Mouse (Mus musculus) heart, embryonic 13.5 days (tissue): Measurements from ENCODE around the gene 9130019O22Rik. TPM values are rescaled to one million over a fixed set of nuclear protein-coding genes. Genes with fewer than 3 reads are reported as not detected.
A peak's percentile ranks its signal among the peaks of the same experiment; 100 is the strongest.
"Not testable (repeated sequence)": the region's sequence is repeated elsewhere in the genome, so short reads cannot be mapped to it uniquely, and the experiment has no call there.

ENCODE experiments used
- ATAC-seq: fragments of 200-750 bp; cut with Nextera tagmentation; 2 replicates; pipeline ENCODE4 v1.8.0; 2017; ENCODE audit warnings: moderate TSS enrichment; ENCODE audit not compliant: insufficient number of reproducible peaks, low FRiP score, low TSS enrichment; ENCODE audit errors: extremely low read depth
- H3K27ac ChIP-seq: fragments of 300-500 bp; sonication (generic); replicated peaks from 2 replicates; pipeline ENCODE4 v1.5.1; 2015; ENCODE audit warnings: moderate library complexity, mild to moderate bottlenecking, inconsistent platforms
- H3K27me3 ChIP-seq: fragments of 300-500 bp; sonication (generic); replicated peaks from 2 replicates; pipeline ENCODE4 v1.6.1; 2015; ENCODE audit warnings: mild to moderate bottlenecking, inconsistent platforms
- H3K36me3 ChIP-seq: fragments of 300-500 bp; sonication (generic); 2 replicates; pipeline ENCODE4 v1.6.1; 2015; ENCODE audit warnings: mild to moderate bottlenecking, inconsistent platforms
- H3K4me1 ChIP-seq: fragments of 300-500 bp; sonication (generic); 2 replicates; pipeline ENCODE4 v1.6.1; 2015; ENCODE audit warnings: inconsistent platforms
- H3K4me2 ChIP-seq: fragments of 300-500 bp; sonication (generic); 2 replicates; pipeline ENCODE4 v1.6.1; 2015; ENCODE audit warnings: inconsistent platforms, mild to moderate bottlenecking, moderate library complexity
- H3K4me3 ChIP-seq: fragments of 300-500 bp; sonication (generic); 2 replicates; pipeline ENCODE4 v1.5.1; 2015; ENCODE audit warnings: moderate library complexity, mild to moderate bottlenecking, inconsistent platforms
- H3K9ac ChIP-seq: fragments of 300-500 bp; sonication (generic); 2 replicates; pipeline ENCODE4 v1.6.1; 2015; ENCODE audit warnings: inconsistent platforms, mild to moderate bottlenecking, moderate library complexity
- H3K9me3 ChIP-seq: fragments of 300-500 bp; sonication (generic); 2 replicates; pipeline ENCODE4 v1.6.1; 2016; ENCODE audit warnings: inconsistent platforms
- WGBS: fragments of 180-500 bp; shearing (Covaris S2); methylation state at CpG from one replicate; pipeline ENCODE4 v1.1.7; 2015; ENCODE audit warnings: mixed read lengths; 5-methylcytosine and 5-hydroxymethylcytosine counted together
- polyA plus RNA-seq: library from polyadenylated mRNA; unstranded; fragments of >200 nt; fragmentation: Nextera tagmentation; extraction: Ambion mirVana; gene quantifications from 2 replicates; pipeline ENCODE4 v1.2.1, GENCODE M21; 2015

The 9130019O22Rik gene
- polyA plus RNA-seq, 1 experiment from 2014 or later = 3.6 TPM

GRCm38 (mm10) chr7:127402980-127403379, 16.0 kb upstream of the 9130019O22Rik start:
- Histone ChIP-seq H3K27ac (no peak overlapping the region), H3K4me1 (0 out of 2 replicates have a peak, but pooled peaks cover 6% of the 10 kb centered on the region), H3K9ac (no peak overlapping the region), H3K27me3 (0 out of 2 replicates have a peak, but pooled peaks cover 3% of the 10 kb centered on the region), H3K4me3 (no peak overlapping the region), H3K4me2 (no peak overlapping the region), H3K36me3 (peaks cover 9% of the 10 kb centered on the region), H3K9me3 (no peaks in the 10 kb centered on the region)
- ATAC-seq = no peak
- WGBS = 35% methylated on average over 2 of the region's 2 CpGs

- Histone ChIP-seq H3K9ac (no peak overlapping the region), H3K27me3 (peaks cover 11% of the 10 kb centered on the region), H3K27ac (no peak overlapping the region), H3K4me3 (no peak overlapping the region), H3K9me3 (no peaks in the 10 kb centered on the region), H3K4me1 (no peaks in the 10 kb centered on the region), H3K36me3 (peaks cover 9% of the 10 kb centered on the region), H3K4me2 (no peak overlapping the region)
- WGBS = 66% methylated on average over 3 of the region's 3 CpGs
- ATAC-seq = no peak
Measured at GRCm38 (mm10) chr7:127400355-127400754, 13.4 kb upstream of the 9130019O22Rik start.

- Histone ChIP-seq H3K9ac (peak overlapping the region; percentile 79), H3K4me1 (peaks cover 19% of the 10 kb centered on the region), H3K36me3 (peaks cover 14% of the 10 kb centered on the region), H3K4me3 (peak overlapping the region; percentile 77), H3K27me3 (peaks cover 8% of the 10 kb centered on the region), H3K4me2 (peak overlapping the region; percentile 85), H3K9me3 (no peaks in the 10 kb centered on the region), H3K27ac (peak overlapping the region; percentile 92)
- 14% methylated on average over 7 of the region's 7 CpGs for WGBS
- ATAC-seq = no peak
Measured at GRCm38 (mm10) chr7:127393944-127394333, 7.0 kb upstream of the 9130019O22Rik start.

- H3K4me2 ChIP-seq = peak within 1 kb of the TSS; percentile 85
Measured at GRCm38 (mm10) chr7:127393157-127393943, 6.4 kb upstream of the 9130019O22Rik start, which contains the start of gene E430018J23Rik. E430018J23Rik (minus strand) TSS chr7:127393629.

GRCm38 (mm10) chr7:127392251-127392824, 5.4 kb upstream of the 9130019O22Rik start:
- Histone ChIP-seq H3K4me2 (peak overlapping the region; percentile 85), H3K27ac (no peak overlapping the region), H3K9ac (peak overlapping the region; percentile 93)

More at GRCm38 (mm10) chr7:127393157-127393943, 6.4 kb upstream of the 9130019O22Rik start, which contains the start of gene E430018J23Rik:
- Histone ChIP-seq H3K9me3 (no peaks in the 10 kb centered on the region), H3K27ac (peak within 1 kb of the TSS; percentile 92), H3K9ac (peak within 1 kb of the TSS; percentile 93), H3K4me3 (peak within 1 kb of the TSS; percentile 77), H3K27me3 (peaks cover 8% of the 10 kb centered on the region), H3K36me3 (peaks cover 14% of the 10 kb centered on the region), H3K4me1 (peaks cover 19% of the 10 kb centered on the region)
- WGBS = under 1% methylated on average over 45 of the region's 45 CpGs
- peak; percentile 86 for ATAC-seq

GRCm38 (mm10) chr7:127391538-127391937, 4.6 kb upstream of the 9130019O22Rik start:
- ATAC-seq = no peak
- H3K36me3 ChIP-seq = peaks cover 14% of the 10 kb centered on the region
- H3K9ac ChIP-seq = no peak overlapping the region
- no peak overlapping the region for H3K27ac ChIP-seq
- no peaks in the 10 kb centered on the region for H3K27me3 ChIP-seq
- 95% methylated on average over 16 of the region's 16 CpGs for WGBS
- peaks cover 19% of the 10 kb centered on the region for H3K4me1 ChIP-seq
- no peak overlapping the region for H3K4me3 ChIP-seq
- no peak overlapping the region for H3K4me2 ChIP-seq
- H3K9me3 ChIP-seq = no peaks in the 10 kb centered on the region

More at GRCm38 (mm10) chr7:127392251-127392824, 5.4 kb upstream of the 9130019O22Rik start:
- H3K27me3 ChIP-seq = peaks cover 5% of the 10 kb centered on the region
- WGBS = 83% methylated on average over 8 of the region's 8 CpGs
- no peaks in the 10 kb centered on the region for H3K9me3 ChIP-seq
- no peak for ATAC-seq
- peaks cover 19% of the 10 kb centered on the region for H3K4me1 ChIP-seq
- peaks cover 14% of the 10 kb centered on the region for H3K36me3 ChIP-seq
- H3K4me3 ChIP-seq = peak overlapping the region; percentile 77

GRCm38 (mm10) chr7:127390306-127390705, 3.3 kb upstream of the 9130019O22Rik start:
- Histone ChIP-seq H3K9ac (no peak overlapping the region), H3K4me2 (no peak overlapping the region), H3K36me3 (peaks cover 19% of the 10 kb centered on the region), H3K9me3 (no peaks in the 10 kb centered on the region), H3K27ac (no peak overlapping the region), H3K27me3 (no peaks in the 10 kb centered on the region), H3K4me3 (no peak overlapping the region), H3K4me1 (peaks cover 28% of the 10 kb centered on the region)
- 82% methylated on average over 7 of the region's 7 CpGs for WGBS
- ATAC-seq = no peak

GRCm38 (mm10) chr7:127388201-127388600, 1.2 kb upstream of the 9130019O22Rik start:
- not testable (repeated sequence) for H3K9ac ChIP-seq, H3K4me3 ChIP-seq, H3K4me2 ChIP-seq, H3K27me3 ChIP-seq, H3K9me3 ChIP-seq, ATAC-seq, H3K27ac ChIP-seq
- peaks cover 19% of the 10 kb centered on the region for H3K4me1 ChIP-seq
- H3K36me3 ChIP-seq = peaks cover 38% of the 10 kb centered on the region

GRCm38 (mm10) chr7:127385560-127385959, 1.4 kb downstream of the 9130019O22Rik start:
- H3K27ac ChIP-seq, H3K4me2 ChIP-seq, H3K4me3 ChIP-seq, H3K27me3 ChIP-seq, H3K9me3 ChIP-seq, ATAC-seq, H3K9ac ChIP-seq: not testable (repeated sequence)
- 83% methylated on average over 4 of the region's 4 CpGs for WGBS
- H3K4me1 ChIP-seq = peaks cover 16% of the 10 kb centered on the region
- H3K36me3 ChIP-seq = peaks cover 36% of the 10 kb centered on the region

GRCm38 (mm10) chr7:127378310-127378921, 8.6 kb downstream of the 9130019O22Rik start:
- 56% methylated on average over 6 of the region's 6 CpGs for WGBS
- no peak overlapping the region for H3K4me2 ChIP-seq
- no peaks in the 10 kb centered on the region for H3K9me3 ChIP-seq
- no peak overlapping the region for H3K9ac ChIP-seq
- no peak overlapping the region for H3K27ac ChIP-seq
- no peak for ATAC-seq
- peaks cover 13% of the 10 kb centered on the region for H3K4me1 ChIP-seq
- H3K4me3 ChIP-seq = no peak overlapping the region
- no peaks in the 10 kb centered on the region for H3K27me3 ChIP-seq
- H3K36me3 ChIP-seq = peaks cover 23% of the 10 kb centered on the region
